Mouse (Mus musculus) adrenal gland, adult 8-10 months (tissue): Measurements from ENCODE around the gene Doc2b. TPM values are rescaled to one million over a fixed set of nuclear protein-coding genes. Genes with fewer than 3 reads are reported as not detected.
A peak's percentile ranks its signal among the peaks of the same experiment; 100 is the strongest.
"Not testable (repeated sequence)": the region's sequence is repeated elsewhere in the genome, so short reads cannot be mapped to it uniquely, and the experiment has no call there.

Source experiments
- DNase-seq: peaks from one replicate; pipeline ENCODE4 v3.0.0; 2022
- total RNA-seq, 4 experiments: library from RNA; stranded (reverse); gene quantifications; 2 replicates each; pipeline ENCODE4 v1.2.4; 2022

Doc2b gene
- total RNA-seq, 4 experiments from 2014 or later = 17.8 to 37.6 (median 26.2) TPM

- no peak for DNase-seq
These were observed 60.2 kb downstream of the Doc2b start for GRCm38 (mm10) chr11:75735462-75736252.

- DNase-seq = peak; percentile 58
These were observed 62.5 kb downstream of the Doc2b start for GRCm38 (mm10) chr11:75733227-75733940.

GRCm38 (mm10) chr11:75732434-75733226 lies 63.2 kb downstream of the Doc2b start, which contains the start of gene Ywhae:
Gene Ywhae, plus strand, starts transcription at chr11:75732869.
- DNase-seq = peak; percentile 86

- DNase-seq = not testable (repeated sequence)
These were observed 68.2 kb downstream of the Doc2b start for GRCm38 (mm10) chr11:75727659-75728058.

- DNase-seq = no peak
These were observed 68.7 kb downstream of the Doc2b start for GRCm38 (mm10) chr11:75727168-75727567.

GRCm38 (mm10) chr11:75722339-75722738 lies 73.5 kb downstream of the Doc2b start:
- no peak for DNase-seq

Other genes starting within 250 kb of the Doc2b start
- 100 to 1,000 TPM; 172 to 186 (median 176) TPM for gene Pitpna, start 208.0 kb downstream of the Doc2b start, total RNA-seq
- 10 to 100 TPM; 46.2 to 62.5 (median 53.6) TPM for gene Inpp5k, start 165.1 kb downstream of the Doc2b start, total RNA-seq
- gene Myo1c, start 145.5 kb downstream of the Doc2b start, total RNA-seq = 100 to 1,000 TPM; 151 to 208 (median 180) TPM
- gene Crk, start 116.8 kb downstream of the Doc2b start, total RNA-seq = 100 to 1,000 TPM; 115 to 125 (median 117) TPM
- gene Ywhae, start 63.2 kb downstream of the Doc2b start, total RNA-seq = 100 to 1,000 TPM; 600 to 760 (median 717) TPM
- 10 to 100 TPM; 19.9 to 31.2 (median 21.9) TPM for gene Rph3al, start 142.4 kb upstream of the Doc2b start, total RNA-seq
- gene 1700016K19Rik, start 203.9 kb upstream of the Doc2b start, total RNA-seq = not detected
- gene Rflnb, start 231.7 kb upstream of the Doc2b start, total RNA-seq = 10 to 100 TPM; 11.0 to 28.9 (median 16.0) TPM